Mouse (Mus musculus): Measurements from ENCODE around the gene Wdr92. TPM values are rescaled to one million over a fixed set of nuclear protein-coding genes. Genes with fewer than 3 reads are reported as not detected.
"Not testable (repeated sequence)": the region's sequence is repeated elsewhere in the genome, so short reads cannot be mapped to it uniquely, and the experiment has no call there.

Gene Wdr92
- total and polyA plus RNA-seq, 3 experiments: 34.5 to 63.8 TPM; not detected in 1

- 0 out of 2 replicates have a peak, but pooled peaks have one; percentile 16 for TF ChIP-seq KAT2A (conservative IDR thresholded peaks at IDR 0.05; ENCODE audit: low read depth, low read length)
- peak; percentile 88 for TF ChIP-seq GATA1 (IDR thresholded peaks at IDR 0.05; ENCODE audit: low read depth, low read length)
- 0 out of 2 replicates have a peak, but pooled peaks have one; percentile 59 for TF ChIP-seq MAZ (IDR thresholded peaks at IDR 0.05; ENCODE audit: low read depth, low read length)
- TF ChIP-seq TCF12 (IDR thresholded peaks at IDR 0.05; ENCODE audit: low read depth, low read length): peak; percentile 98
- TF ChIP-seq POLR2AphosphoS5 (IDR thresholded peaks at IDR 0.05; ENCODE audit: borderline replicate concordance, low read depth, low read length): no peak
- TF ChIP-seq ZC3H11A (IDR thresholded peaks at IDR 0.05; ENCODE audit: low read depth, low read length): no peak
- TF ChIP-seq NELFE (IDR thresholded peaks at IDR 0.05; ENCODE audit: low read depth, low read length): peak; percentile 34; the same call in 1 of the 2 replicates
- TF ChIP-seq MXI1 (IDR thresholded peaks at IDR 0.05; ENCODE audit: low read depth, low read length): peak; percentile 25; the same call in 1 of the 2 replicates
- TF ChIP-seq MYC (IDR thresholded peaks at IDR 0.05; ENCODE audit: low read depth, low read length): peak; percentile 71
- peak; percentile 44; the same call in 1 of the 2 replicates for TF ChIP-seq MAFK (IDR thresholded peaks at IDR 0.05; ENCODE audit: borderline replicate concordance, low read depth, low read length)
- no peak for TF ChIP-seq CTCF (IDR thresholded peaks at IDR 0.05 in 2 of 3, conservative IDR thresholded peaks at IDR 0.05 in 1 of 3; ENCODE audit: control insufficient read depth in 1 of 3, insufficient read depth in 1 of 3, low read depth in 2 of 3, low read length in 3 of 3, poor library complexity in 1 of 3, severe bottlenecking in 1 of 3)
- TF ChIP-seq POLR2A (IDR thresholded peaks at IDR 0.05; ENCODE audit: control insufficient read depth in 1 of 2, insufficient read depth in 1 of 2, low read depth in 1 of 2, low read length in 2 of 2, poor library complexity in 1 of 2): no peak
- TF ChIP-seq SIN3A (IDR thresholded peaks at IDR 0.05; ENCODE audit: low read length): peak; percentile 84
- TF ChIP-seq E2F4 (IDR thresholded peaks at IDR 0.05; ENCODE audit: borderline replicate concordance, low read depth, low read length): 0 out of 2 replicates have a peak, but pooled peaks have one; percentile 41
- TF ChIP-seq USF1 (IDR thresholded peaks at IDR 0.05; ENCODE audit: low read depth, low read length): no peak
- peak; percentile 93 for TF ChIP-seq ETS1 (IDR thresholded peaks at IDR 0.05; ENCODE audit: low read depth, low read length)
- TF ChIP-seq UBTF (IDR thresholded peaks at IDR 0.05; ENCODE audit: borderline replicate concordance, insufficient read depth, low read depth, low read length): no peak
- peak; percentile 32; the same call in 1 of the 2 replicates for TF ChIP-seq HCFC1 (IDR thresholded peaks at IDR 0.05; ENCODE audit: low read depth, low read length)
- TF ChIP-seq MYB (IDR thresholded peaks at IDR 0.05; ENCODE audit: low read depth, low read length): peak; percentile 77
- no peak for TF ChIP-seq MEF2A (IDR thresholded peaks at IDR 0.05; ENCODE audit: extremely low read depth, insufficient replicate concordance, low read depth, low read length, poor library complexity, severe bottlenecking)
- TF ChIP-seq SMC3 (IDR thresholded peaks at IDR 0.05; ENCODE audit: low read depth, low read length): no peak
Observed at GRCm38 (mm10) chr11:17236449-17237037, 54.6 kb downstream of the Wdr92 start (continued).

- H3K4me1 ChIP-seq (ENCODE audit: control insufficient read depth in 1 of 2, insufficient read depth in 2 of 2, low read length in 2 of 2): peaks cover 23 to 29% of the 10 kb centered on the region in 2 experiments
Observed at GRCm38 (mm10) chr11:17238598-17238997, 56.7 kb downstream of the Wdr92 start.

More at GRCm38 (mm10) chr11:17238598-17238997, 56.7 kb downstream of the Wdr92 start:
- H3K9me3 ChIP-seq (replicated peaks; ENCODE audit: insufficient read depth, low read length); DNase-seq (ENCODE audit: low read depth, low spot score); H3K9ac ChIP-seq (ENCODE audit: control insufficient read depth, low read depth, low read length, poor library complexity, severe bottlenecking); H3K27me3 ChIP-seq (ENCODE audit: control insufficient read depth in 1 of 2, insufficient read depth in 2 of 2, low read length in 2 of 2); H3K4me3 ChIP-seq (ENCODE audit: control insufficient read depth in 1 of 2, insufficient read depth in 1 of 2, low read depth in 2 of 2, low read length in 2 of 2); H3K79me2 ChIP-seq (ENCODE audit: control insufficient read depth, insufficient read depth, low read length, poor library complexity); H3K27ac ChIP-seq (ENCODE audit: control insufficient read depth, low read depth, low read length): not testable (repeated sequence)
- peaks cover 4 to 33% of the 10 kb centered on the region in 2 experiments for H3K36me3 ChIP-seq (ENCODE audit: control insufficient read depth in 1 of 2, insufficient read depth in 2 of 2, low read length in 2 of 2)
- TF ChIP-seq TBP (IDR thresholded peaks at IDR 0.05; ENCODE audit: low read depth, low read length): peak; percentile 78
